ENCODE assay signal across 31 mouse cellular contexts in the genomic region with DNA sequence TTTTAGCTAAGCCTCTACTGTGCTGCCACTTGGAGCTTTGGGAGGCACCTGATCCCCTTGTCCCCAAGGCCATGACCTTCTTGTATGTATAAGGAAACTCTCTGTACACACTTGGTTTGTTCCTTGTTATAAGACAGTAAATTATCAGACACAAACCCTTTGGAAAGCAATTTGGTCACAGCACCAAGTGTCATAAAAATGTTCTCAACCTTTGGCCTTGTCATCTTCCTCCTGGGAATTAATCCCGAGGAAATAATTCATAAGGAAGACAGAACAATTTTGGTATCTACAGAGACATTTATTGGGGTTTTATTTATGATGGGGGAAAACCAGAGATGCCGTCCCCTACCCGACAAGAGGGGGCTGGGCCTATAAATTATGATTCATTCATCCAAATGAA. TPM values are rescaled to one million over a fixed set of nuclear protein-coding genes. Genes with fewer than 3 reads are reported as not detected.
"Had no signal": no experiment of that assay in that cellular context is flagged by ENCODE, and none has a peak within 500 bp of the region (broad histone marks: within the 10 kb centered on the region; RNA-seq: fewer than 3 reads in every experiment).

No protein-coding gene starts in this region.

- H3K27ac ChIP-seq: embryonic facial prominence, embryonic 10.5 days; embryonic facial prominence, embryonic 12.5 days; embryonic facial prominence, embryonic 13.5 days; embryonic facial prominence, embryonic 15.5 days; forebrain, embryonic 10.5 days; forebrain, embryonic 12.5 days; forebrain, embryonic 13.5 days; forebrain, embryonic 15.5 days; gastrocnemius, adult 2 months had no signal

- H3K36me3 ChIP-seq: embryonic facial prominence, embryonic 10.5 days; embryonic facial prominence, embryonic 12.5 days; embryonic facial prominence, embryonic 13.5 days; embryonic facial prominence, embryonic 15.5 days; forebrain, embryonic 10.5 days; forebrain, embryonic 12.5 days; forebrain, embryonic 15.5 days had no signal

- H3K4me3 ChIP-seq: embryonic facial prominence, embryonic 12.5 days; embryonic facial prominence, embryonic 13.5 days; embryonic facial prominence, embryonic 15.5 days; erythroblast, embryonic 14.5 days; forebrain, embryonic 12.5 days; forebrain, embryonic 13.5 days; forebrain, embryonic 15.5 days; gastrocnemius, adult 2 months had no signal

- DNase-seq: cerebellum, adult 2 months; cerebellum, adult 8-10 months; cerebellum, adult 9-10 months; cerebellum, adult 9-11 months; cerebellum, postnatal 10 days; cerebellum, postnatal 14 days; cerebellum, postnatal 25 days; cerebellum, postnatal 36 days; forebrain, postnatal 0 days; gastrocnemius, adult 2 months; gastrocnemius, postnatal 10 days; gastrocnemius, postnatal 14 days; gastrocnemius, postnatal 25 days; gastrocnemius, postnatal 36 days; heart, adult 18-20 months had no signal

RNA-seq across cellular contexts. Expression of gene Sost, which starts 31.1 kb away (rescaled TPM):
- polyA plus RNA-seq: embryonic facial prominence, embryonic 11.5 days; embryonic facial prominence, embryonic 14.5 days; erythroblast, embryonic 14.5 days; forebrain, embryonic 10.5 days; forebrain, embryonic 11.5 days; forebrain, embryonic 13.5 days; forebrain, embryonic 14.5 days; forebrain, embryonic 15.5 days; forebrain, embryonic 16.5 days; forebrain, postnatal 0 days had no signal

RNA-seq across cellular contexts. Expression of gene Meox1, which starts 41.6 kb away (rescaled TPM):
- polyA plus RNA-seq: erythroblast, embryonic 14.5 days had no signal

RNA-seq across cellular contexts. Expression of gene Cfap97d1, which starts 48.3 kb away (rescaled TPM):
- polyA plus RNA-seq: cerebellum, adult 2 months; cortical plate, adult 2 months; embryonic facial prominence, embryonic 10.5 days; embryonic facial prominence, embryonic 11.5 days; embryonic facial prominence, embryonic 12.5 days; embryonic facial prominence, embryonic 13.5 days; embryonic facial prominence, embryonic 14.5 days; embryonic facial prominence, embryonic 15.5 days; erythroblast, embryonic 14.5 days; forebrain, embryonic 10.5 days; forebrain, embryonic 11.5 days; forebrain, embryonic 12.5 days; forebrain, embryonic 13.5 days; forebrain, embryonic 14.5 days; forebrain, embryonic 15.5 days; forebrain, embryonic 16.5 days; forebrain, postnatal 0 days; frontal cortex, adult 2 months had no signal
